In the genomic region with DNA sequence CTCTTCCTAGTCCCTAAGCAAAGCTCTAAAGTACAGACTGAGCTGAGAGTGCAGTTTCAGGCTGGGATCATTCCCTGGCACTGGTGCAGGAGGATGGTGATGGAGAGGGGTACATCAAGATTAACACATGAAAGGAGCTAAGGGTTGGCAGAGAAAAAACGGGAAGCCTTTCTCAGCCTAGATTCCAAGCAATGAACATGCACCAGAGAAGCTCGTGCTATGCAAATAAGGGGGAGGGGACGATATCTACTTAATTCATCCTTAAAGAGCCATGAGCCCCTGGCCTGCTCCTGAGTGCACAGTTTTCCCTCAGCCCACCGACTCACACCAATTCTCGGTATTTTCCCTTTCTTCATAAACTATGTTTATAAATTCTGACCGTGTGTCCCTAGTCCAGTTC, we compare ENCODE assay signal across 19 mouse cellular contexts.
"Had no signal": no experiment of that assay in that cellular context is flagged by ENCODE, and none has a peak within 500 bp of the region (broad histone marks: within the 10 kb centered on the region; RNA-seq: fewer than 3 reads in every experiment).

No protein-coding gene starts in this region.

- H3K27ac ChIP-seq: kidney, postnatal 0 days; layer of hippocampus, adult 2 months; limb, embryonic 10.5 days; limb, embryonic 13.5 days; liver, embryonic 12.5 days; liver, embryonic 15.5 days; stomach, postnatal 0 days had no signal

- H3K4me2 ChIP-seq: limb, embryonic 13.5 days; liver, embryonic 12.5 days; liver, embryonic 15.5 days had no signal

- H3K4me3 ChIP-seq: layer of hippocampus, adult 2 months; limb, embryonic 10.5 days; limb, embryonic 13.5 days; liver, embryonic 12.5 days; liver, embryonic 15.5 days had no signal

- H3K9me3 ChIP-seq: limb, embryonic 10.5 days; limb, embryonic 13.5 days; liver, embryonic 12.5 days; liver, embryonic 15.5 days had no signal

- H3K36me3 ChIP-seq: limb, embryonic 10.5 days; limb, embryonic 13.5 days; liver, embryonic 12.5 days; liver, embryonic 15.5 days had no signal

- H3K9ac ChIP-seq: limb, embryonic 13.5 days; liver, embryonic 12.5 days; liver, embryonic 15.5 days had no signal

- ATAC-seq: liver, embryonic 12.5 days; midbrain, embryonic 16.5 days had no signal

- H3K4me1 ChIP-seq: limb, embryonic 10.5 days; liver, embryonic 12.5 days; liver, embryonic 15.5 days had no signal

- DNase-seq: kidney, adult 2 months; kidney, postnatal 25 days; layer of hippocampus, adult 9-11 months; liver; lung, adult 2 months; lung, postnatal 10 days; lung, postnatal 4 days; right cerebral cortex, postnatal 4 days; thymus, adult 2 months; thymus, postnatal 14 days; thymus, postnatal 4 days had no signal

- H3K27me3 ChIP-seq: limb, embryonic 13.5 days; liver, embryonic 12.5 days; liver, embryonic 15.5 days had no signal
